Mouse (Mus musculus): Measurements from ENCODE around the gene Eloa. TPM values are rescaled to one million over a fixed set of nuclear protein-coding genes. Genes with fewer than 3 reads are reported as not detected.
"Not testable (repeated sequence)": the region's sequence is repeated elsewhere in the genome, so short reads cannot be mapped to it uniquely, and the experiment has no call there.

Gene Eloa
- polyA plus RNA-seq, 1 experiment, result 21.8 TPM

- TF ChIP-seq CTCF (IDR thresholded peaks at IDR 0.05; ENCODE audit: borderline replicate concordance, extremely low read depth, insufficient read depth, insufficient read length) (no peak), POLR2A (IDR thresholded peaks at IDR 0.05; ENCODE audit: borderline replicate concordance, extremely low read depth, insufficient read depth, insufficient read length, poor library complexity, severe bottlenecking) (no peak)
- DNase-seq (ENCODE audit: low read depth), result no peak
Observed at GRCm38 (mm10) chr4:136004107-136004675, 17.4 kb downstream of the Eloa start.

GRCm38 (mm10) chr4:135995118-135995517, 26.4 kb downstream of the Eloa start:
- TF ChIP-seq POLR2A (IDR thresholded peaks at IDR 0.05; ENCODE audit: borderline replicate concordance, extremely low read depth, insufficient read depth, insufficient read length, poor library complexity, severe bottlenecking), result no peak
- TF ChIP-seq CTCF (IDR thresholded peaks at IDR 0.05; ENCODE audit: borderline replicate concordance, extremely low read depth, insufficient read depth, insufficient read length), result no peak
- no peak for DNase-seq (ENCODE audit: low read depth)

- no peak for DNase-seq (ENCODE audit: low read depth)
- TF ChIP-seq POLR2A (IDR thresholded peaks at IDR 0.05; ENCODE audit: borderline replicate concordance, extremely low read depth, insufficient read depth, insufficient read length, poor library complexity, severe bottlenecking), result no peak
- TF ChIP-seq CTCF (IDR thresholded peaks at IDR 0.05; ENCODE audit: borderline replicate concordance, extremely low read depth, insufficient read depth, insufficient read length), result no peak
Observed at GRCm38 (mm10) chr4:135993941-135994340, 27.6 kb downstream of the Eloa start.

- DNase-seq (ENCODE audit: low read depth), result no peak
- TF ChIP-seq CTCF (IDR thresholded peaks at IDR 0.05; ENCODE audit: borderline replicate concordance, extremely low read depth, insufficient read depth, insufficient read length) (no peak), POLR2A (IDR thresholded peaks at IDR 0.05; ENCODE audit: borderline replicate concordance, extremely low read depth, insufficient read depth, insufficient read length, poor library complexity, severe bottlenecking) (no peak)
Observed at GRCm38 (mm10) chr4:135987714-135988113, 33.8 kb downstream of the Eloa start.

GRCm38 (mm10) chr4:135986943-135987710, 34.4 kb downstream of the Eloa start, which contains the start of gene Pithd1:
Pithd1 (minus strand) TSS chr4:135987264.
- TF ChIP-seq CTCF (IDR thresholded peaks at IDR 0.05; ENCODE audit: borderline replicate concordance, extremely low read depth, insufficient read depth, insufficient read length), result no peak
- peak; percentile 96 for TF ChIP-seq POLR2A (IDR thresholded peaks at IDR 0.05; ENCODE audit: borderline replicate concordance, extremely low read depth, insufficient read depth, insufficient read length, poor library complexity, severe bottlenecking)

GRCm38 (mm10) chr4:135986301-135986942, 35.1 kb downstream of the Eloa start:
- peak; percentile 19 for DNase-seq (ENCODE audit: low read depth)
- TF ChIP-seq POLR2A (IDR thresholded peaks at IDR 0.05; ENCODE audit: borderline replicate concordance, extremely low read depth, insufficient read depth, insufficient read length, poor library complexity, severe bottlenecking) (no peak), CTCF (IDR thresholded peaks at IDR 0.05; ENCODE audit: borderline replicate concordance, extremely low read depth, insufficient read depth, insufficient read length) (no peak)

More at GRCm38 (mm10) chr4:135986943-135987710, 34.4 kb downstream of the Eloa start, which contains the start of gene Pithd1:
- peak; percentile 97 for DNase-seq (ENCODE audit: low read depth)

GRCm38 (mm10) chr4:135985769-135986168, 35.8 kb downstream of the Eloa start:
- DNase-seq (ENCODE audit: low read depth), result no peak
- TF ChIP-seq POLR2A (IDR thresholded peaks at IDR 0.05; ENCODE audit: borderline replicate concordance, extremely low read depth, insufficient read depth, insufficient read length, poor library complexity, severe bottlenecking) (no peak), CTCF (IDR thresholded peaks at IDR 0.05; ENCODE audit: borderline replicate concordance, extremely low read depth, insufficient read depth, insufficient read length) (no peak)

GRCm38 (mm10) chr4:135985193-135985592, 36.4 kb downstream of the Eloa start:
- TF ChIP-seq CTCF (IDR thresholded peaks at IDR 0.05; ENCODE audit: borderline replicate concordance, extremely low read depth, insufficient read depth, insufficient read length), result no peak

GRCm38 (mm10) chr4:135984556-135984955, 37.0 kb downstream of the Eloa start:
- no peak for DNase-seq (ENCODE audit: low read depth)
- TF ChIP-seq CTCF (IDR thresholded peaks at IDR 0.05; ENCODE audit: borderline replicate concordance, extremely low read depth, insufficient read depth, insufficient read length), result no peak
- no peak for TF ChIP-seq POLR2A (IDR thresholded peaks at IDR 0.05; ENCODE audit: borderline replicate concordance, extremely low read depth, insufficient read depth, insufficient read length, poor library complexity, severe bottlenecking)

More at GRCm38 (mm10) chr4:135985193-135985592, 36.4 kb downstream of the Eloa start:
- DNase-seq (ENCODE audit: low read depth), result no peak

- DNase-seq (ENCODE audit: low read depth), result peak; percentile 52
- TF ChIP-seq POLR2A (IDR thresholded peaks at IDR 0.05; ENCODE audit: borderline replicate concordance, extremely low read depth, insufficient read depth, insufficient read length, poor library complexity, severe bottlenecking), result no peak
Observed at GRCm38 (mm10) chr4:135981524-135982063, 40.0 kb downstream of the Eloa start.

- not testable (repeated sequence) for DNase-seq (ENCODE audit: low read depth)
Observed at GRCm38 (mm10) chr4:135980223-135980622, 41.3 kb downstream of the Eloa start.

Measured in brain, embryonic 14.5 days (tissue).